Mouse (Mus musculus) kidney, postnatal 0 days (tissue): ENCODE measurements around the gene Tppp. TPM values are rescaled to one million over a fixed set of nuclear protein-coding genes. Genes with fewer than 3 reads are reported as not detected.

Source experiments
- ATAC-seq: fragments of 200-750 bp; cut with Nextera tagmentation; replicated peaks from 2 replicates; pipeline ENCODE4 v1.8.0; 2017; ENCODE audit warnings: low read depth, moderate number of reproducible peaks, moderate TSS enrichment, moderate library complexity; ENCODE audit not compliant: low FRiP score
- DNase-seq: peaks from one replicate; pipeline ENCODE4 v3.0.0-alpha.2; 2016; ENCODE audit warnings: low spot score
- H3K27ac ChIP-seq: fragments of 300-500 bp; sonication (generic); 2 replicates; pipeline ENCODE4 v1.5.1; 2014; ENCODE audit warnings: mild to moderate bottlenecking
- H3K27me3 ChIP-seq: fragments of 300-500 bp; sonication (generic); 2 replicates; pipeline ENCODE4 v1.6.1; 2014; ENCODE audit warnings: low read length, mixed read lengths; ENCODE audit not compliant: insufficient read depth
- H3K36me3 ChIP-seq: fragments of 300-500 bp; sonication (generic); 2 replicates; pipeline ENCODE4 v1.6.1; 2014; ENCODE audit warnings: low read length, mixed read lengths; ENCODE audit not compliant: insufficient read depth
- H3K4me1 ChIP-seq: fragments of 300-500 bp; sonication (generic); replicated peaks from 2 replicates; pipeline ENCODE4 v1.6.1; 2014; ENCODE audit warnings: antibody characterized with exemption, low read length, mixed read lengths; ENCODE audit not compliant: insufficient read depth
- H3K4me2 ChIP-seq: fragments of 300-500 bp; sonication (generic); 2 replicates; pipeline ENCODE4 v1.6.1; 2014; ENCODE audit warnings: mild to moderate bottlenecking, low read length, moderate library complexity, mixed read lengths
- H3K4me3 ChIP-seq: fragments of 300-500 bp; sonication (generic); replicated peaks from 2 replicates; pipeline ENCODE4 v1.5.1; 2014; ENCODE audit warnings: low read depth, low read length
- H3K9ac ChIP-seq: fragments of 300-500 bp; sonication (generic); 2 replicates; pipeline ENCODE4 v1.6.1; 2014; ENCODE audit warnings: low read depth, low read length
- H3K9me3 ChIP-seq: fragments of 300-500 bp; sonication (generic); replicated peaks from 2 replicates; pipeline ENCODE4 v1.6.1; 2016; ENCODE audit warnings: low read length, inconsistent platforms, mixed read lengths
- CTCF ChIP-seq: IDR thresholded peaks from 2 replicates; pipeline ENCODE4 v1.5.1; 2016; ENCODE audit warnings: antibody characterized with exemption, low read depth, mild to moderate bottlenecking, moderate library complexity
- WGBS: fragments of 180-500 bp; shearing (Covaris S2); extraction: QIAGEN DNeasy Blood & Tissue Kit; methylation state at CpG from one replicate; pipeline ENCODE4 v1.1.7; 2014; 5-methylcytosine and 5-hydroxymethylcytosine counted together
- polyA plus RNA-seq: library from polyadenylated mRNA; unstranded; fragments of >200 nt; fragmentation: Nextera tagmentation; extraction: Ambion mirVana; gene quantifications from 2 replicates; pipeline ENCODE4 v1.2.1, GENCODE M21; 2015

Gene Tppp
- 0.42 and 0.56 TPM in 2 replicates for polyA plus RNA-seq

GRCm38 (mm10) chr13:74008948-74009718 is at the start of gene Tppp:
TSS of gene Tppp (plus strand) at chr13:74009407.
- peak; percentile 93 for ATAC-seq
- H3K4me1 ChIP-seq: peaks cover 4% of the 10 kb centered on the region; the same call in 1 of the 2 replicates
- DNase-seq: peak; percentile 85
- H3K9me3 ChIP-seq: no peaks in the 10 kb centered on the region
- peak within 1 kb of the TSS; percentile 49 for H3K4me3 ChIP-seq
- H3K9ac ChIP-seq: peak within 1 kb of the TSS; percentile 40; the same call in 1 of the 2 replicates
- no peak within 1 kb of the TSS for H3K27ac ChIP-seq
- peaks cover 16% of the 10 kb centered on the region for H3K27me3 ChIP-seq
- H3K4me2 ChIP-seq: peak within 1 kb of the TSS; percentile 92
- H3K36me3 ChIP-seq: no peaks in the 10 kb centered on the region
- no peak for TF ChIP-seq CTCF
- under 1% methylated on average over 56 of the region's 56 CpGs for WGBS

GRCm38 (mm10) chr13:73960117-73960652 is 49.0 kb upstream of the Tppp start:
- no peak overlapping the region for H3K4me2 ChIP-seq
- peaks cover 46% of the 10 kb centered on the region for H3K36me3 ChIP-seq
- WGBS: 86% methylated on average over 10 of the region's 10 CpGs
- H3K9me3 ChIP-seq: no peaks in the 10 kb centered on the region
- H3K27ac ChIP-seq: no peak overlapping the region
- no peak for TF ChIP-seq CTCF
- no peak overlapping the region for H3K4me3 ChIP-seq
- H3K27me3 ChIP-seq: no peaks in the 10 kb centered on the region
- no peaks in the 10 kb centered on the region for H3K4me1 ChIP-seq
- ATAC-seq: no peak
- no peak for DNase-seq
- no peak overlapping the region for H3K9ac ChIP-seq

- 83% methylated on average over 4 of the region's 4 CpGs for WGBS
- Histone ChIP-seq H3K4me1 (no peaks in the 10 kb centered on the region), H3K27ac (no peak overlapping the region), H3K9me3 (no peaks in the 10 kb centered on the region), H3K4me3 (no peak overlapping the region), H3K27me3 (no peaks in the 10 kb centered on the region), H3K36me3 (peaks cover 46% of the 10 kb centered on the region), H3K9ac (no peak overlapping the region), H3K4me2 (no peak overlapping the region)
- no peak for DNase-seq
- peak; percentile 37; the same call in 1 of the 2 replicates for TF ChIP-seq CTCF
- ATAC-seq: no peak
Observed at GRCm38 (mm10) chr13:73961177-73961576, 48.0 kb upstream of the Tppp start.

DNA sequence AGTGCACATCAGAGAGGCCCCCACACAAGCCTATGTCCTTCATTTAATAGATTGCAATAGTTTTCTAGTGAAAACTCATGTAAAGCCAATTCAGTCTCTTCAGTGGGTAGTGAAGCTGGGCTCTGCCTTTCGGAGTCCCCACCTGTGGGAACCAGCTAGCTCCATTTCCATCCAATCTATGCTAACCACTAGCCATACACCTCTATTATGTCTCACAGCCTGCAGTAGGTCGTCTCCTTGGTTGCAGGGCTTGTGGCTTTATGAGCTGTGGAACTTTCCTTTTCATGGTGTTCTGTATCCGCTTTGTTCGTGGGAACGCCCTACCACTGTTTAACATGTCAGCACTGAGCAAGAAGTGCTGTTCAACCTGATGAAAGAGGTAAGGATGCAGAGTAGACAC is 45.7 kb upstream of the Tppp start, which contains the start of gene Zdhhc11:
Zdhhc11 (plus strand) TSS at position 301 of the 400 bp plus-strand sequence.
- ATAC-seq: no peak

GRCm38 (mm10) chr13:73970545-73971448 is 38.4 kb upstream of the Tppp start:
- peak overlapping the region; percentile 6; the same call in 1 of the 2 replicates for H3K4me3 ChIP-seq
- peak; percentile 93 for TF ChIP-seq CTCF
- no peaks in the 10 kb centered on the region for H3K36me3 ChIP-seq
- peak overlapping the region; percentile 52 for H3K27ac ChIP-seq
- no peaks in the 10 kb centered on the region for H3K4me1 ChIP-seq
- 22% methylated on average over 12 of the region's 12 CpGs for WGBS
- peak overlapping the region; percentile 38; the same call in 1 of the 2 replicates for H3K4me2 ChIP-seq
- peak; percentile 91 for ATAC-seq
- H3K27me3 ChIP-seq: no peaks in the 10 kb centered on the region
- no peaks in the 10 kb centered on the region for H3K9me3 ChIP-seq
- H3K9ac ChIP-seq: no peak overlapping the region
- DNase-seq: peak; percentile 93

More for the DNA sequence above, 45.7 kb upstream of the Tppp start, which contains the start of gene Zdhhc11:
- WGBS: 82% methylated on average over 5 of the region's 5 CpGs
- Histone ChIP-seq H3K4me2 (no peak within 1 kb of the TSS), H3K4me1 (no peaks in the 10 kb centered on the region), H3K9ac (no peak within 1 kb of the TSS), H3K27me3 (no peaks in the 10 kb centered on the region), H3K9me3 (no peaks in the 10 kb centered on the region), H3K4me3 (no peak within 1 kb of the TSS), H3K27ac (no peak within 1 kb of the TSS), H3K36me3 (peaks cover 28% of the 10 kb centered on the region)
- no peak for DNase-seq
- TF ChIP-seq CTCF: no peak

DNA sequence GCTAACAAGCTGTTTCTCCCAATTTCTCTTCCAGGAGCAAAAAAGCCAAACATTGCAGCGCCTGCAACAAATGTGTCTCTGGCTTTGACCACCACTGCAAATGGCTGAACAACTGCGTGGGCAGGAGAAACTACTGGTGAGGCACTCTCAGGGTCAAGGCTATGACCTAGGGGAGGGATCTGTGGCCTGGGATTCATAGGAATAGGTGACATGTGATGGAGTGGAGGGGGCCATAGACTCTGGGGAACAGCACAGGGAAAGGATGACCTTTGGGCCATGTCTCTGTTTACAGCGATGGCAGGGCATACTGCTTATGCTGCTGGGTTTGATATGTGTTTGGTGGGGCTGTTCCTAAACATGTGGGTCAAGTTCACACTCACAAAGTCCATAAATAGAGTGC is 34.7 kb upstream of the Tppp start:
- 96% methylated on average over 3 of the region's 3 CpGs for WGBS
- no peak overlapping the region for H3K4me3 ChIP-seq
- H3K9me3 ChIP-seq: no peaks in the 10 kb centered on the region
- ATAC-seq (no peak), DNase-seq (no peak)
- H3K9ac ChIP-seq: no peak overlapping the region
- H3K27ac ChIP-seq: no peak overlapping the region
- no peaks in the 10 kb centered on the region for H3K36me3 ChIP-seq
- no peaks in the 10 kb centered on the region for H3K27me3 ChIP-seq
- TF ChIP-seq CTCF: no peak
- H3K4me1 ChIP-seq: no peaks in the 10 kb centered on the region
- H3K4me2 ChIP-seq: no peak overlapping the region
